Mouse (Mus musculus) forebrain, embryonic 15.5 days (tissue): ENCODE measurements at regions not wholly inside any gene's neighbourhood (a gene's known extent, or its start where the extent isn't known, plus 50 kb on each side); places are given as distances from the start of the nearest gene placed in this dataset.

Source experiments
- ATAC-seq: fragments of 200-750 bp; cut with Nextera tagmentation; replicated peaks from 2 replicates; pipeline ENCODE4 v1.8.0; 2017; ENCODE audit warnings: mild to moderate bottlenecking, moderate TSS enrichment, moderate library complexity
- H3K27ac ChIP-seq: fragments of 300-500 bp; sonication (generic); replicated peaks from 2 replicates; pipeline ENCODE4 v1.5.1; 2015; ENCODE audit warnings: mild to moderate bottlenecking, inconsistent platforms
- H3K27me3 ChIP-seq: fragments of 300-500 bp; sonication (generic); 2 replicates; pipeline ENCODE4 v1.6.1; 2015; ENCODE audit warnings: inconsistent platforms
- H3K36me3 ChIP-seq: fragments of 300-500 bp; sonication (generic); 2 replicates; pipeline ENCODE4 v1.6.1; 2015; ENCODE audit warnings: mild to moderate bottlenecking, inconsistent platforms
- H3K4me1 ChIP-seq: fragments of 300-500 bp; sonication (generic); 2 replicates; pipeline ENCODE4 v1.6.1; 2015; ENCODE audit warnings: inconsistent platforms
- H3K4me2 ChIP-seq: fragments of 300-500 bp; sonication (generic); replicated peaks from 2 replicates; pipeline ENCODE4 v1.6.1; 2015; ENCODE audit warnings: mild to moderate bottlenecking, inconsistent platforms
- H3K4me3 ChIP-seq: fragments of 300-500 bp; sonication (generic); 2 replicates; pipeline ENCODE4 v1.5.1; 2015; ENCODE audit warnings: mild to moderate bottlenecking, inconsistent platforms
- H3K9ac ChIP-seq: fragments of 300-500 bp; sonication (generic); replicated peaks from 2 replicates; pipeline ENCODE4 v1.6.1; 2015; ENCODE audit warnings: mild to moderate bottlenecking, inconsistent platforms
- H3K9me3 ChIP-seq: fragments of 300-500 bp; sonication (generic); 2 replicates; pipeline ENCODE4 v1.6.1; 2016; ENCODE audit warnings: inconsistent platforms
- WGBS: fragments of 180-500 bp; shearing (Covaris S2); methylation state at CpG from one replicate; pipeline ENCODE4 v1.1.7; 2015; ENCODE audit warnings: mixed read lengths; 5-methylcytosine and 5-hydroxymethylcytosine counted together

- Histone ChIP-seq H3K36me3 (no peaks in the 10 kb centered on the region), H3K9me3 (no peaks in the 10 kb centered on the region), H3K27ac (no peak overlapping the region), H3K27me3 (no peaks in the 10 kb centered on the region), H3K9ac (no peak overlapping the region), H3K4me1 (peaks cover 5% of the 10 kb centered on the region), H3K4me2 (no peak overlapping the region), H3K4me3 (no peak overlapping the region)
- ATAC-seq: no peak
- WGBS: 34% methylated on average over 10 of the region's 10 CpGs
These were observed 58.5 kb upstream of the Fbxl7 start for GRCm38 (mm10) chr15:26953818-26954385.

- ATAC-seq: no peak
- no peaks in the 10 kb centered on the region for H3K9me3 ChIP-seq
- 87% methylated on average over 2 of the region's 2 CpGs for WGBS
- H3K4me3 ChIP-seq: no peak overlapping the region
- H3K27me3 ChIP-seq: no peaks in the 10 kb centered on the region
- peaks cover 2% of the 10 kb centered on the region for H3K4me1 ChIP-seq
- H3K9ac ChIP-seq: no peak overlapping the region
- H3K36me3 ChIP-seq: no peaks in the 10 kb centered on the region
- H3K4me2 ChIP-seq: no peak overlapping the region
- H3K27ac ChIP-seq: no peak overlapping the region
These were observed 63.6 kb upstream of the Fbxl7 start for GRCm38 (mm10) chr15:26958980-26959379.

- ATAC-seq: no peak
- H3K27ac ChIP-seq: no peak overlapping the region
- WGBS: 43% methylated on average over 5 of the region's 5 CpGs
- H3K36me3 ChIP-seq: no peaks in the 10 kb centered on the region
- H3K4me2 ChIP-seq: no peak overlapping the region
- H3K9ac ChIP-seq: no peak overlapping the region
- H3K9me3 ChIP-seq: no peaks in the 10 kb centered on the region
- H3K27me3 ChIP-seq: no peaks in the 10 kb centered on the region
- H3K4me3 ChIP-seq: no peak overlapping the region
- H3K4me1 ChIP-seq: peaks cover 5% of the 10 kb centered on the region; the same call in 1 of the 2 replicates
These were observed 73.1 kb upstream of the Fbxl7 start for GRCm38 (mm10) chr15:26968392-26969025.

- ATAC-seq: no peak; the same call in 1 of the 2 replicates
- Histone ChIP-seq H3K4me3 (no peak overlapping the region), H3K27me3 (no peaks in the 10 kb centered on the region), H3K9me3 (no peaks in the 10 kb centered on the region), H3K4me1 (peaks cover 5% of the 10 kb centered on the region; the same call in 1 of the 2 replicates), H3K27ac (no peak overlapping the region), H3K9ac (no peak overlapping the region), H3K36me3 (no peaks in the 10 kb centered on the region), H3K4me2 (no peak overlapping the region)
- 69% methylated on average over 1 of the region's 1 CpGs for WGBS
These were observed 75.4 kb upstream of the Fbxl7 start for GRCm38 (mm10) chr15:26970770-26971169.

GRCm38 (mm10) chr15:26993054-26993453 is 97.7 kb upstream of the Fbxl7 start:
- Histone ChIP-seq H3K27me3 (no peaks in the 10 kb centered on the region), H3K4me2 (no peak overlapping the region), H3K9ac (no peak overlapping the region), H3K27ac (no peak overlapping the region), H3K4me1 (no peaks in the 10 kb centered on the region), H3K36me3 (no peaks in the 10 kb centered on the region), H3K4me3 (no peak overlapping the region), H3K9me3 (no peaks in the 10 kb centered on the region)
- no peak for ATAC-seq
- 71% methylated on average over 1 of the region's 1 CpGs for WGBS

GRCm38 (mm10) chr15:27009069-27009468 is 113.7 kb upstream of the Fbxl7 start:
- Histone ChIP-seq H3K27me3 (no peaks in the 10 kb centered on the region), H3K9ac (no peak overlapping the region), H3K9me3 (no peaks in the 10 kb centered on the region), H3K4me2 (no peak overlapping the region), H3K4me1 (peaks cover 6% of the 10 kb centered on the region), H3K4me3 (no peak overlapping the region), H3K27ac (no peak overlapping the region), H3K36me3 (no peaks in the 10 kb centered on the region)
- no peak for ATAC-seq
- WGBS: 91% methylated on average over 4 of the region's 4 CpGs

GRCm38 (mm10) chr15:27013906-27014658 is 118.7 kb upstream of the Fbxl7 start:
- peaks cover 10% of the 10 kb centered on the region for H3K4me1 ChIP-seq
- H3K36me3 ChIP-seq: no peaks in the 10 kb centered on the region
- H3K27ac ChIP-seq: peak overlapping the region; percentile 46; the same call in 1 of the 2 replicates
- no peak overlapping the region for H3K4me2 ChIP-seq
- WGBS: 6% methylated on average over 4 of the region's 4 CpGs
- peak; percentile 85 for ATAC-seq
- H3K27me3 ChIP-seq: no peaks in the 10 kb centered on the region
- H3K9me3 ChIP-seq: no peaks in the 10 kb centered on the region
- no peak overlapping the region for H3K9ac ChIP-seq
- no peak overlapping the region for H3K4me3 ChIP-seq

GRCm38 (mm10) chr15:27014659-27014974 is 119.2 kb upstream of the Fbxl7 start:
- no peaks in the 10 kb centered on the region for H3K36me3 ChIP-seq
- no peak overlapping the region for H3K4me2 ChIP-seq
- H3K9ac ChIP-seq: no peak overlapping the region
- ATAC-seq: no peak
- H3K4me3 ChIP-seq: no peak overlapping the region
- no peaks in the 10 kb centered on the region for H3K9me3 ChIP-seq
- H3K4me1 ChIP-seq: peaks cover 10% of the 10 kb centered on the region
- peak overlapping the region; percentile 46; the same call in 1 of the 2 replicates for H3K27ac ChIP-seq
- no peaks in the 10 kb centered on the region for H3K27me3 ChIP-seq
- 3% methylated on average over 1 of the region's 1 CpGs for WGBS

GRCm38 (mm10) chr15:27020471-27020870 is 125.1 kb upstream of the Fbxl7 start:
- Histone ChIP-seq H3K9ac (no peak overlapping the region), H3K9me3 (no peaks in the 10 kb centered on the region), H3K4me2 (no peak overlapping the region), H3K27ac (no peak overlapping the region), H3K4me3 (no peak overlapping the region), H3K27me3 (no peaks in the 10 kb centered on the region), H3K4me1 (peaks cover 12% of the 10 kb centered on the region; the same call in 1 of the 2 replicates), H3K36me3 (no peaks in the 10 kb centered on the region)
- peak; percentile 63 for ATAC-seq
- 17% methylated on average over 5 of the region's 5 CpGs for WGBS

GRCm38 (mm10) chr15:27033261-27033660 is 137.9 kb upstream of the Fbxl7 start:
- no peak overlapping the region for H3K9ac ChIP-seq
- ATAC-seq: no peak
- WGBS: 95% methylated on average over 2 of the region's 2 CpGs
- no peaks in the 10 kb centered on the region for H3K4me1 ChIP-seq
- H3K27ac ChIP-seq: no peak overlapping the region
- no peaks in the 10 kb centered on the region for H3K9me3 ChIP-seq
- no peak overlapping the region for H3K4me3 ChIP-seq
- no peaks in the 10 kb centered on the region for H3K27me3 ChIP-seq
- H3K4me2 ChIP-seq: no peak overlapping the region
- H3K36me3 ChIP-seq: no peaks in the 10 kb centered on the region

- Histone ChIP-seq H3K9me3 (no peaks in the 10 kb centered on the region), H3K36me3 (no peaks in the 10 kb centered on the region), H3K27me3 (no peaks in the 10 kb centered on the region), H3K9ac (no peak overlapping the region), H3K27ac (no peak overlapping the region), H3K4me2 (no peak overlapping the region), H3K4me3 (no peak overlapping the region), H3K4me1 (no peaks in the 10 kb centered on the region)
- no peak for ATAC-seq
- WGBS: 56% methylated on average over 4 of the region's 4 CpGs
These were observed 148.4 kb upstream of the Fbxl7 start for GRCm38 (mm10) chr15:27043788-27044187.

- Histone ChIP-seq H3K9ac (no peak overlapping the region), H3K9me3 (no peaks in the 10 kb centered on the region), H3K27ac (no peak overlapping the region), H3K27me3 (no peaks in the 10 kb centered on the region), H3K4me2 (no peak overlapping the region), H3K4me1 (no peaks in the 10 kb centered on the region), H3K36me3 (no peaks in the 10 kb centered on the region), H3K4me3 (no peak overlapping the region)
- WGBS: 78% methylated on average over 2 of the region's 2 CpGs
- ATAC-seq: no peak
These were observed 155.3 kb upstream of the Fbxl7 start for GRCm38 (mm10) chr15:27050673-27051072.
